Comparison of ENCODE assay signal across 8 mouse cellular contexts in the genomic region with DNA sequence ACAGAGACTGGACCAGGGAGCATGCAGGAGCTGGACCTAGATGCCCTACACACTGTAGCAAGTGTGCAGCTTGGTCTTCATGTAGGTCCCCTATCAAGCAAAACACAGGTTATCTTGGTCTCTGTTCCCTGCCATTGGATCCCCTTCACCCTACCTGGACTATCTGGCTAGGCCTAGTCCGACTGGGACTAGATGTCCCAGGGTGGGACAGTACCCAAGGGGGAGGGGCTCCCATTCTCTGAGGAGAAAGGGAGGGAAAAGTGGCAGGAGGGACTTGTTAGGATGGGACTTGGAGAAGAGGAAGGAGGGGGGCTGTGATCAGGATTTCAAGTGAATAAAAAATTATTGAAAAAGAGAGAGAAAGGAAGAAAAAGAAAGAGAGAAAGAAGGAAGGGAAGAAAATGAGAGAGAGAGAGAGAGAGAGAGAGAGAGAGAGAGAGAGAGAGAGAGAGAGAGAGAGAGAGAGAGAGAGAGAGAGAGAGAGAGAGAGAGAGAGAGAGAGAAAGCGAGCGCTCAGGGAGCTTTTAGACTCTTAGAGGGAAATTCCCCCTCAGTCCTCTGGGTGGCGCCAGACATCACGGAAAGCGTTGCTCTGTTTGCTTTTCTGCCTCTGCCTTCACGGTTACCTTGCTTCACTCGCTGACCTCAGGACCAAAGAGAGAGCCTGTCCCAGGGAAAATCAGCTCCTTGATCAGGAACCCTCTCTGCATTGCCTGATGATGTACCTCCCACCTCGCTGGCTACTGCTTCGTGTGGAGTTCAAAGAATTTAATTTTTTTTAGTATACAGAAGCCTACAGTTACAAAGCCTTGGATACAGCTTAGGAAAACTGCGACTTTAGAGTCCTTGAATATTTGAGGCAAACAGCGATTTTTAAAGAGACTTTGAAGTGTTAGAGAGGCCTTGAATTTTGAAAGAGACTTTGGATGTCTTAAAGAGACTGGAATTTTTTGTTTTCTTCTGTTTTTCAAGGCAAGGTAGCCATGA. TPM values are rescaled to one million over a fixed set of nuclear protein-coding genes. Genes with fewer than 3 reads are reported as not detected.
DNase-seq lines count a peak whose midpoint lies in the region; ATAC-seq lines count a peak whose summit lies in the region.

No protein-coding gene starts in this region.

- H3K27me3 ChIP-seq in midbrain, embryonic 10.5 days (ENCODE audit: low read depth, poor library complexity, severe bottlenecking), result peaks cover 6% of the 10 kb centered on the region

- H3K4me3 ChIP-seq in midbrain, embryonic 10.5 days, result no peak overlapping the region

- peak; percentile 87 for DNase-seq in adipocyte (ENCODE audit: low spot score)
- peak; percentile 75 for DNase-seq in cerebellum, postnatal 36 days
- peak; percentile 73 to 80 for DNase-seq in frontal cortex, postnatal 36 days (ENCODE audit: low spot score in 2 of 2)
- DNase-seq in left cerebral cortex, adult 8-10 months (ENCODE audit: low spot score in 2 of 2), result peak; percentile 32 to 51
- DNase-seq in midbrain, embryonic 10.5 days (ENCODE audit: low spot score), result peak; percentile 74
- peak; percentile 40 to 49 for DNase-seq in right cerebral cortex, postnatal 36 days (ENCODE audit: low spot score in 2 of 2)
- DNase-seq in yolk sac, embryonic 10.5 days (ENCODE audit: low spot score), result peak; percentile 48

- H3K27ac ChIP-seq in midbrain, embryonic 10.5 days (replicated peaks), result no peak overlapping the region

- H3K36me3 ChIP-seq in midbrain, embryonic 10.5 days, result no peaks in the 10 kb centered on the region

- no peaks in the 10 kb centered on the region for H3K9me3 ChIP-seq in midbrain, embryonic 10.5 days (replicated peaks)

- no peaks in the 10 kb centered on the region for H3K4me1 ChIP-seq in midbrain, embryonic 10.5 days

- ATAC-seq in inflammation-experienced regulatory T-cells, adult 6 months, result peak; percentile 79

- 11% methylated on average over 12 of the region's 12 CpGs for WGBS in midbrain, embryonic 10.5 days

RNA-seq across cellular contexts. Expression of gene Cd209g, which starts 6.1 kb away (rescaled TPM):
- polyA plus RNA-seq in inflammation-experienced regulatory T-cells, adult 6 months (2017; shearing (Covaris generic)), result under 1 TPM in 1 of 3 experiments, not detected in 2; 0.12 TPM
- under 1 TPM in 2 of 4 experiments, not detected in 2; 0.15 to 0.32 TPM for total RNA-seq in left cerebral cortex, adult 8-10 months (2022)
- not detected in 2 replicates for polyA plus RNA-seq in midbrain, embryonic 10.5 days (2016; fragmentation: Nextera tagmentation; extraction: Ambion mirVana)

RNA-seq across cellular contexts. Expression of gene Evi5l, which starts 26.4 kb away (rescaled TPM):
- polyA plus RNA-seq in inflammation-experienced regulatory T-cells, adult 6 months (2017; shearing (Covaris generic)), result 1 to 10 TPM; 3.9 to 6.0 (median 5.7) TPM
- total RNA-seq in left cerebral cortex, adult 8-10 months (2022), result 100 to 1,000 TPM; 100 to 112 (median 107) TPM
- polyA plus RNA-seq in midbrain, embryonic 10.5 days (2016; fragmentation: Nextera tagmentation; extraction: Ambion mirVana), result 24.9 and 38.1 TPM in 2 replicates

RNA-seq across cellular contexts. Expression of gene Cd209f, which starts 34.3 kb away (rescaled TPM):
- polyA plus RNA-seq in inflammation-experienced regulatory T-cells, adult 6 months (2017; shearing (Covaris generic)), result not detected
- under 1 TPM; 0.51 to 0.66 (median 0.62) TPM for total RNA-seq in left cerebral cortex, adult 8-10 months (2022)
- not detected in 2 replicates for polyA plus RNA-seq in midbrain, embryonic 10.5 days (2016; fragmentation: Nextera tagmentation; extraction: Ambion mirVana)
